Mouse (Mus musculus): ENCODE data around the gene Osbpl3.

Osbpl3 gene

DNA sequence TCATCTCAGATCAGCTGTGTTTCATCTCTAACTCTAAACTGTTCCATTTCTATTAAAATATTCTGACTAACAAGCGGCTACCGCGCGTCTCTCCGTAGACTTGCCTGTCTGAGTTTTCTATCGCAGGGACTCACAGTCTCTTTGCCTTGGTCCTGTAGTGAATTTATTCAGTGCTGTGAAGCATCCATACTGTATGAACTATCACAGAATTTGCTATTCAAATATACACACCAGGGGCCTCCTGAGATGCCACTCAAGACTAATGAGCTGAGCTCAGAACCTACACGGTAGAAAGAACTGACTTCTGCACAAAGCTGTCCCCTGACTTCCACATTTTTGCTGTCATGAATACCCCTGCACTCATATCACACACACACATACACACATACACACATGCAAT lies 154.9 kb downstream of the Osbpl3 start:
- no peak for DNase-seq (ENCODE audit: low read depth in 2 of 2, low spot score in 2 of 2)

DNA sequence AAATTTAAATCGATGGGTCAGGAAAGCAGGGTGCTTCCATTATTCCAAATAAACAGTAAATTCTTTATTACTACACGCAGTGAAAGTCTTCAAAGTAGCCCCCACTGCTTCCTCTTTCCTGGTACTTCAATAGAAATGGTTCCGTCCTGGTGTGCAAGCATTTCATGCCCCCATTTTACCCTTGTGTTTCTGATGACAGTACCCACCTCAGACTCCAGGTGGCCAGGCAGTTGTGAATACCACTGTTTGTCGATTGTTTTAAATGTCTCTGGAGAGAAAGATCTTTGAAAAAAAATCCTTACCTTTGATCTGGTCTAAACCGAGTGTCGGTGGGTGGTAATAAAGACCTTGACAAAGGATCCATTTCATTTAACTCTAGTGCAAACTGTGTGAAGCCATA lies 155.4 kb downstream of the Osbpl3 start:
- no peak for DNase-seq (ENCODE audit: low read depth in 2 of 2, low spot score in 2 of 2)

DNA sequence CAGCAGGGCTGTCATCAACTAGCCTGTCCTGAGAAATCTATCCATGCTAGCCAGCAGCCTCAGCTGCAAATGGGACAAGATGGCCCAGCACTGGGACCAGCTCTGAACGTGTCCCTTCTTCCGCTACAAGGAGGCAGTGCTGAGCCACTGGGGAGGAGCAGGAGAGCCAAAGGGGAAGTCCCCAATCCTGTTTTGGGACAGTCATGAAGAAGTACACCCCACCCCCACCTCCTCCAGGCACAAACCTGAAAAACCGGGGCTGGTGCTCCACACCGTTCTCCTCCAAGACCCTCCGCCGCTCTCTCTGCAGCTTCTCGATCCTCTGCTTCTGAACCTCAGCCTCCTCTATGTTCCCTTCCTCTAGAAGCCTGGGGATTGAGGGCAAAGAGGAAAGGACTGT lies 156.9 kb downstream of the Osbpl3 start:
- no peak for DNase-seq (ENCODE audit: low read depth in 2 of 2, low spot score in 2 of 2)

DNA sequence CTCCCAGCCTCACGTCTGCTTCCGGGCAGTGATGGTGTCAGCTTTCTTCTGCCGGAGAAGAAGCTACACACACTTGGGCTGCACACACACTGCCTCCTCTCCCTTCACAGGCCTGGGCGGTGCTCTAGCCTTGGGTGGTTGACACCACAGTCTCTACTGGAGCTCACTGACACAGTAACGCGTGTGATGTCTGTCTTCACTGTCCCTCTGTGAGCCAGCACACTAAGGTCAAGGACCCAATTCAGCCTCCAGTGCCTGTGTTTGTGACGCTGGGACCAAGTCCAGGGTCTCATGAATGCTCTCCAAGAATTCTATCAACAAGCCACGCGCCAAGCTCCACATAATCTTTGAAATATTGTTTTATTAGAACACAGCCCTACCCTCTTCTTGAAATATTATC lies 158.3 kb downstream of the Osbpl3 start:
- DNase-seq (ENCODE audit: low read depth in 2 of 2, low spot score in 2 of 2): no peak

DNA sequence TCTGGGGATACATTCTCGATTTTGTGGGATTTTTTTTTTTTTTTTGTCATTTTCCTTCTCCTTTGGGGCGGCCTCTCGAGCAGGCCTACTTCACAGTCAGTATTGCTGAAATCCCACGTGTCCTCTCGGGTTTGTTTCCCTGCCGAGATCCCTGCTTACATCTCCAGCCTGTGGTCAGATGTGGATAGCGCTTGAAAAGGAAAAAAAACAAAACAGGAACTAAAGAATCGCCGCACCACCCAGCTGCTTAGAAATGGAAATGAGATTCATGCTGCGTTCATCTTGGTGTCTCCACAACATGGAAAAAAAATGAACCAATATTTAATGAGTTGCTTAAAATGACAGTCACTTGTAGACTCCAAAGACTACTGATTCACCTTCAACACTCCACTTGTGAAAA lies 160.9 kb downstream of the Osbpl3 start:
- DNase-seq (ENCODE audit: low read depth in 2 of 2, low spot score in 2 of 2): no peak

DNA sequence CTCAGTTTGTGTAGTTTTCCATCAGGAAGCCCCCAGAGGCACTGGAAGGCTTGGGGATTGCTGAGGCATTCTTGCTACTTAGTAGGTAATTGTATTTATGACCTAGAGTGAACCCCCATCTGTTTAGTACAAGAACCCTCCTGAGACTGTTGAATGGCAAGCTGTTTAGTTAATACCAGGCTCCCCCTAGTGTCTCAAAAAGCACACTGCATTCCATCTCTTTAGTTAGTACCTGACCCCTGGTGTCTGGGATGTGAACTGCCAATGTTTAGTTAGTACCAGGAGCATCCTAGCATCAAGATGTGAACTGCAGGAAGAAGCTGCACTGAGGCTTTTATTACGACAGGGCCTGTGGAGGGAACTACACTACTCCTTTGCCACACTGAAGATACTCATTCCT lies 161.9 kb downstream of the Osbpl3 start:
- DNase-seq (ENCODE audit: low read depth in 2 of 2, low spot score in 2 of 2): peak; percentile 72 to 81

DNA sequence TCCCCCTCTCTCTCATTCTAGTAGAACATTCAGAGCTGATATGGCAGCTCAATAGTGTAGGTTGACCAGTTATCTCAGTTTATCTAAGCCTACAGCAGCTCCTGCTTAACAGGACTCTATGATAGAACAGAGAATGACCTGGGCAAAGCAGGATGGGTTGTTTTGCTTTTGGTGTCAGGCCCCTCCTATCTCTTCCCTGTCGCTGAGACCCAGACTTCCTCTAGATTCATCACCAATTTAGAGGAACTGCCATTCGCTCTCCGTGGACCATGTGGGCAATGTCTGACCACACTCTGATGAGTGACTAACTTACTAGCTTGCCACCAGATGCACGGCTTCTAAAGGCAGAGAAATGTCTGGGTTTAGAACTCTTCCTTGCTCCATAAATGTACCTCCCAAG lies 164.4 kb downstream of the Osbpl3 start:
- DNase-seq (ENCODE audit: low read depth in 2 of 2, low spot score in 2 of 2): no peak

DNA sequence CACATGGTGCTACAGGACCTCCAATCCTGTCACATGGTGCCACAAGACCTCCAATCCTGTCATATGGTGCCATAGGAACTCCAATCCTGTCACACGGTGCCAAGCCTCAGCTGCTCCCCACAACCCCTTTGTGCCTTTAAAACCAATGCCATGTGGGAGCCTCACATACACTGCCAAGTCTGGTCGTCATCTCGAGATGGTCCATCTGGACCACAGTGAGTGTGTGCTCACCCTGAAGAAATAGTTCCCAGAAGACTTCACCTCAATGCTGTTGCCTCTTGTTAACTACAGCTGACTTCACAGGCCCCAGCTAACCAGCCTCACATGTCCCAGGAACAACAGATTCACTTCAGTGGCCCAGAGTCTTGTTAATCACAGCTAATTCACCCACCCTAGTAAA lies 169.1 kb downstream of the Osbpl3 start:
- DNase-seq (ENCODE audit: low read depth in 2 of 2, low spot score in 2 of 2): no peak

DNA sequence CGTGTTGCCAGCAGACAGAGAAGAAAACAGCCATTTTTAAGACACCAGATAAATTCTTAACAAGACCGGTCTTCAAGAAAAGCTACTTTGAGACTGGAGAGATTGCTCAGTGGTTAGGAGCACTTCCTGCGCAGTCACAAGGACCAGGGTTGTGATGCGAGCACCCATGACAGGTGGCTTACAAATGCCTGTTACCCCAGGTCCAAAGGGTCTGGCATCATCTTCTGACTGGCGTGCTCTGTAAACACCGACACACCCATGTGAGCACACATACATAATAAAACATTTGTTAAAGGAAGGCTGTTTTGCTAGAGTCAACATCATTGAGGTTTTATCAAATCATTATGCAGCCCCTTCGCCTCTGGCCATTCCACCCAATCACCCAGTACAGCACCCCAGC lies 176.4 kb downstream of the Osbpl3 start:
- no peak for DNase-seq (ENCODE audit: low read depth in 2 of 2, low spot score in 2 of 2)

DNA sequence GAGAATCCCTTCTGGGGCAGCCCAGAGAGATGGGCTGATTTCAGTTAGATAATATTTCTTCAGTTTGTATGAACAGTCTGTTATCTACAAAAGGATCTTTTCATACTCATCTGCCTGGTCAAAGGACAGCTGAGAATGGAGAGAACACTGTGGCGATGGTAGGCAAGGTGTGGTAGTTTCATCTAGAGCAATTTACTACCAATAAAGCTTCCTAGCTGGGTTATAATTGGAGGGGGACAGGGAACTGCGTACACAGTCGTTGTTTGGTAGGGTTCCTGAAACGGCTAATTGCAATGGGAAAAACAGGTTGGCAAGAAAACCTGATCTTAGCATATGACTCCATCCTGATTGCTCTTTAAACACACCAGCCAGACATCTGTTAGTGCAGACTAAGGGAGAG lies 182.1 kb downstream of the Osbpl3 start:
- DNase-seq (ENCODE audit: low read depth in 2 of 2, low spot score in 2 of 2): no peak

DNA sequence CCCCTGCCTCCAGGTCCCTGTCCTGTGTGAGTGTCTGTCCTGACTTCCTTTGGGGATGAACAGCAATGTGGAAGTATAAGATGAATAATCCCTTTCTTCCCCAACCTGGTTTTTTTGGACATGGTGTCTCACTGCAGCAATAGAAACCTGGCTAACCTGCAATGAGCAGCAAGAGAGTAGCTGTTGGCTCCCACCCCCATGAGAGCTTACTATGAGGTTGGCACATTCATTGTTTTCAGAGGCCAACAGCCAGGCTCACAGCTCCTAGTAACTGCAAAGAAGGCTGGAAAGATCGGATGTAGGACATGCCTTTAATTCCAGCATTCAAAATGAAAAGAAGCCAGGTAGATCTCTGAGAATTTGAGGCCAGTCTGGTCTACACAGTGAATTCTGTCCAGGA lies 182.6 kb downstream of the Osbpl3 start:
- DNase-seq (ENCODE audit: low read depth in 2 of 2, low spot score in 2 of 2): no peak

DNA sequence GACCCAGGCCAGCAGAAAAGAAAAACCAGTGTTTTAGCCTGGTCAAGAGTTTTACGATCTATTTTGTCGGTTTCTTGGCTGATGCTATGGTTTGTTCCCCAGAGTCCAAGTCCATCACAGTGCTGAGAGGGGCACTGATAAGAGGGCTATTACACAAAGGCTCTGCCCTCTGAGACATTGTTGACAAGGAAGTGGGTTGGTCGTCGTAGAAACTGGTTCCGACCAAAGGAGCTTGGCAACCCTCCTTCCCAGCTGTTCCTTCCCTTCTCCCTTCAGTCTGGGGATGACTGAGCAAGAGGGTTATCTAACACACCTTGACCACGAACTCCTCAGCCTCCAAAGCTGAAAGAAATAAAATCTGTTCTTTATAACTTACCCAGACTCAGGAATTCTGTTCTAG lies 192.3 kb downstream of the Osbpl3 start, which contains the start of gene Gsdme:
Gene Gsdme (minus strand): TSS at position 193 of the 400 bp plus-strand sequence.
- no peak for DNase-seq (ENCODE audit: low read depth in 2 of 2, low spot score in 2 of 2)

DNA sequence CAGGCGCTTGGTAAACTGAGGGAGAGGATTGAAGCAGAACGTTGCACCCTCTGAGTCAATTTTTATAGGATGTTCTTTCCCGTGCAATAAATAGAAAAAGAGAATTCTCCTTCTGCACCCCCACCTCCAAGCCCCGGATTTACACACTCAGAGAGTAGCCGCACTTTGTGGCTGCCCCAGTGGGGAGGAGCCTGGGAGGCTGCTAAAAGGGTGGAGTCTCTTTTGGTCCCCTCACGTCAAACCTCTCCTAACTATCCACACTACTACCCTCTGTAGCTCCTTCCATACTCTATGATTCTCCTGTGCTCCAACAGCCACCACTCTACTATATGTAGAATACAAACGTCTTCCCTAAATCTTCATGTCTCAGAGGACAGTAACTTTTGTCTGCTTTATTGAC lies 193.7 kb downstream of the Osbpl3 start:
- no peak for DNase-seq (ENCODE audit: low read depth in 2 of 2, low spot score in 2 of 2)

DNA sequence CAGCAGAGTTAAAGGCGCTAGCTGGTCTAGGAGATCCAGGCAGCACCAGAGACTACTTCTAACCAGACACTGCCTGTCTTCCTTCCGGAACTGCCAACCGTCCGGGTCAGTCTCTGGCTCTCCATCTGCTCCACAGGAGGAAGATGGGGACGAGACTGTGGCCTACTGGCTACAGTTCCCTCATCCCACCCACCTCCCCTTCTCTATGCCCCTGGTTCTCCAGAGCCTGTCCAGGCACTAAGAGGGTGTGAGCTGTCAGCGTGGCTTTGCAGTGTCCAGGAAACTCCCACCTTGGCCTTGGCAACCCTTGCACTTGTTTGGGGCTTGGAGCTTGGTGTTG lies 194.1 kb downstream of the Osbpl3 start:
- DNase-seq (ENCODE audit: low read depth in 2 of 2, low spot score in 2 of 2): no peak

DNA sequence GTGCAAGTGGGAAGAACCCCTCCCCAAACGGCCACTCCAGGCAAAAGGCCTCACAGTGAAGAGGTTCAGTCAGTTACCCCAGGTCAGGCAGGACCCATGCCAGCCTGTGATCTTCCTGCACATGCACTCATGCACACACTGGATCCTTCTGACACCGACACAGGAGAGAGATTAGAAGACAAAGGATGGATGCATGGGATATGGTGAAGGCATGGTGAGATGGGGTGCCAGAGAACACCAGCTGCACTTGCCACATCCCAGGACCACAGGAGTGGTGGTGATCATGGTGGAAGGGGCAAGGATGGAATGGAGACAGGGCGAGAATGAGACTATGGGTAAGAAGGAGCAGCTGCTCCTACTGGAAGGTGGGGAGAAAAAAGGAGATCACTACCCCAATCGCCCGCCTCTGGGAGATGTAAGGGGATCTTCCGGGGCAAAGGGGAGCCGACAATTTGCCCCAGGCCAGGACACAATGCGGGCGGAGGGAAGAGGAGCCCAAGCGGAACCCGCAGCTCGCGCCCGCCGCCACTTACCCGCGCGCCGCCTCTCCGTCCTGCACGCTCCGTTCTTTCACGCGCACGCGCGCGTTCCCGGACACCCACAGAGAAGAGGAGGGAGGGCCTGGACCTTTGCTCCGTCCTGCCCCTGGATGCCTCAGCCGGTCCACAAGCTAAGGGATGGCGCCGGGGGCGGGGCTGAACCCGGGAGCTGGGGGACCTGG lies 194.6 kb downstream of the Osbpl3 start:
- peak; percentile 21 to 61 for DNase-seq (ENCODE audit: low read depth in 2 of 2, low spot score in 2 of 2)

DNA sequence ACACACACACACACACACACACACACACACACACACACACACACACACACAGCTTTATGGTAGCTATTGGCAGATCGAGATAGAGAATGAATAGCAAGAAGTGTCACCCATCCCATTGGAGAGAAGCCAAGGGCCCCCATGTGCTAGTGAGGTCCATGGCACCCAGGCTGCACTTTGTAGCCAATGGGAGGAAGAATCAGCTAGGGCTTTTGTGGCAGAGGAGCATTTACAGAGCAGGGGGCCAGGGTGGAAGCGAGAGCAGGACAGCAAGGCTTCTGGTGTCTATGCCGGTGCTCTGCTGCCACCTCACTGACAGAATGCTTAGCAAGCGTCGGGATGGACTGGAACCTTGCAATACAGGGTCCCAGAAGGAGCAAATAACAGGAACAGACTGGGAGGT lies 200.6 kb downstream of the Osbpl3 start:
- no peak for DNase-seq (ENCODE audit: low read depth in 2 of 2, low spot score in 2 of 2)

DNA sequence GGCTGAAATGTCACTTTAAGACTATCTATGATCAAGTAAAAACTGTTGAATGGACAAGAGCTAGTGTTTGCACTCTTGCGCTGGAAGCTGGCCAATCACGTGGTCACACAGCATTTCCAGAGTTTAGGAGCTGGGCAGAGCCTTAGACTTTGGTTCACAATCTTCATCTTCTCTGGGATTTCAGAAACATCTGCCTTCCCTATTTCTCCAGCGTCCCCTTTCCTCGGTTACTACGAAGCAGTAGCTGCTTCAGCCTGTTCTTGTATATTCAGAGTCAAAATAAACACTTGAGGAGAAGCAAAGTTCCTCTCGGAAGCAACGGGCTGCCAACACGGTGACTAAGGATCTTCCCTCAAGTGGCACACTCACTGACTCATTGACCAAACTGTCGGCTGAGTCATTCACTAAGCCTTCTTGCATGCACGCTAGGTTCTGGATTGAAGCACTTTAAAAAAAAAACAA lies 201.2 kb downstream of the Osbpl3 start:
- DNase-seq (ENCODE audit: low read depth in 2 of 2, low spot score in 2 of 2): no peak

DNA sequence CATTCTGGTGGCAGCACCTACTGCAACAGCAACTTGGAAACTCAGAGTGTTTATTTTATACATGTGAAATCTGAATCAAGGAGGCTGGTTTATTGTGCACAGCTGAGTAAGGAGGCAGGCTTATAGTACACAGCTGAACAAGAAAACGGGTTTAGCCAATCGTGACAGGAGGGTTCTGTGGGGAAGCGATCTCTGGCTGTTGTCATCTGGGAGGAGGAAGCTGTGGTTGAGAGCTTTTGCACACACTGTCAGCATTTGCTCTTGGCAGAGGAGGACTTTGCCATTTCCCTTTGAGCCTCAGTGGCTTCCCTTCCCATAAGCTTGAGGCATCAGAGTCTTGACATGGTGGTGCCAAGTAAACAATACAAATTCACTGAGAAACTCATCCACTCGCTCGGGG lies 203.3 kb downstream of the Osbpl3 start:
- DNase-seq (ENCODE audit: low read depth in 2 of 2, low spot score in 2 of 2): peak; percentile 29 to 34

DNA sequence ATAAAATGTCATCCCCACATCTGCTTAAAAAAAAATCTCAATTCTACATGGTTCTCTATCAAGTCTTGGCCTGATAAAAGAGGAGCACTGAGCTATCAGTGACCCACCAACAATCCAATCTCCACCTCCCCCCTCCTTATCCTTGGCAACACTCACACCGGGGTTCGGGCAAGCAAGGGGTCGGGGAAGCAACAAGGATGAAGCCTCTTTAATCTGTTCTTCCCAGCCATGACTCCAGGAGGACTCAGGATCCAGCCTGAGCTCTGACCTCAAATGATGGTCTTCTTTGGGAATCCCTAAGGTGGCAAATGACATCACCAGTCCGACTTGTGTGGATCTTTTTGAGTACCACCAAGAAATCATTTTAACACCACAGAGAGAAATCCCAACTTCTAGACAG lies 208.2 kb downstream of the Osbpl3 start:
- DNase-seq (ENCODE audit: low read depth in 2 of 2, low spot score in 2 of 2): no peak

DNA sequence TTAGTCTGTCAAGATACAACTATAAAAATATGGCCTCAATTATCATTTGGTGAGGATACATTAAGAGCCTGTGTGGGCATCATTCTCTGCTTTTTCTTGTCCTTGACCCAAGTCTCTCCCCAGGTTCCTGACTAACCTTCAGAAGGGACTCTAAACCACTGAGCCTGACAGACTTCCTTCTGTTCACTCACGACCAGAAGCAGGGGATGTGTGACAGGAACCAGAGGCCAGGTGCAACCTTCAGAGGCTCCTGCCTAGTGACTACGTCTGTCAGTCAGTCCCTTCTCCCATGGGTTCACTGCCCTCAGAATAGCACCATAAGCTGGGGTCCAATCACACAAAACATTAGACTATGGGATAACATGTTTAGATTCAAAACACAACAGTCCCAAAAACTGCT lies 208.6 kb downstream of the Osbpl3 start:
- no peak for DNase-seq (ENCODE audit: low read depth in 2 of 2, low spot score in 2 of 2)

DNA sequence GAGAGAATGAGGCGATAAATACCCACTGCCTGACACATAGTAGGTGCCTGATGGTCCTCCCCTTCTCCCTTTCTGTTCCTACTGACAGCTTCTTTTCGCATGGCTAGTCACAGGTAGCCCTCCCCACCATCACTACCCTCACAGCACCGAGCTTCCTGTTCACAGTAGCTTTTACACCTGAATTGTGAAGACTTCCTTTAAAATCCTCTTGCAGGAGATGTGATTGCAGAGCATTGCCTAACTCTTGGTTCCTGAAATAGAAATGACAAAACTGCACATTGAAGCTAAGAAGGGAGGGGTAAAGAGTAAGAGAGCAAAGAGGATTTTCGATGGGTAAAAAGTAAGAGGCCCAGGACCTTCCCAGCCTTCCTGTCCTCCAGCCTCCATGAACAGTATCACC lies 211.0 kb downstream of the Osbpl3 start:
- no peak for DNase-seq (ENCODE audit: low read depth in 2 of 2, low spot score in 2 of 2)

DNA sequence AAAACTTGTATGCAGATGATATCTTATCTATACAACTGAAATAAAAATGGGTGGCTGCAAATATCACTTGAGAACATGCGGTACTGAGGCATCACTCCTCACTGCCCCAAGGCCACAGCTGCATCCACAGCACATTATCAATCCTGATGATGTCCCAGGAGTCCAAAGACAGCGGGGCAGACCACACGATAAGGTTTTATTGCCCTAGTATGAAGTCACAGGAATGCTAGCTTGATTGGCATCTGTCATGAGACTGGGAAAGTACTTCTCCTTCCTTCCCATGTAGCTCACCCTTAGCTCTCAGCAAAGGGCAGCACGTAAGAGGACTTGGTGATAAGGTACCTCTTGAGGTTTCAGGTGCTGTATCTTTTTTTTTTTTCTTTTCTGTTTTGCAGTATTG lies 211.9 kb downstream of the Osbpl3 start:
- DNase-seq (ENCODE audit: low read depth in 2 of 2, low spot score in 2 of 2): no peak

Data from CD8-positive naive resting alpha-beta T cell, adult 2 months (primary cell).